Mouse (Mus musculus): ENCODE results near the gene Trak2. TPM values are rescaled to one million over a fixed set of nuclear protein-coding genes. Genes with fewer than 3 reads are reported as not detected.
A peak's percentile ranks its signal among the peaks of the same experiment; 100 is the strongest.
"Not testable (repeated sequence)": the region's sequence is repeated elsewhere in the genome, so short reads cannot be mapped to it uniquely, and the experiment has no call there.

Gene Trak2
- polyA plus RNA-seq, 1 experiment, result 13.0 TPM

- H3K4me1 ChIP-seq (ENCODE audit: control insufficient read depth, insufficient read depth, insufficient read length, low read length), result peaks cover 12% of the 10 kb centered on the region; the same call in 1 of the 2 replicates
- no peaks in the 10 kb centered on the region for H3K36me3 ChIP-seq (ENCODE audit: control insufficient read depth, insufficient read depth, low read length)
- peak overlapping the region; percentile 64 for H3K27ac ChIP-seq (ENCODE audit: insufficient read depth, low read depth, low read length)
- no peaks in the 10 kb centered on the region for H3K27me3 ChIP-seq (ENCODE audit: control insufficient read depth, insufficient read depth, low read length)
- WGBS, result 72% methylated on average over 5 of the region's 5 CpGs
- no peak for TF ChIP-seq CTCF (IDR thresholded peaks at IDR 0.05; ENCODE audit: extremely low read depth, insufficient read length, insufficient replicate concordance, low read depth, low read length)
- no peak for TF ChIP-seq POLR2A (IDR thresholded peaks at IDR 0.05; ENCODE audit: low read depth, low read length)
- no peak overlapping the region for H3K4me3 ChIP-seq (ENCODE audit: low read depth, low read length)
Measured at GRCm38 (mm10) chr1:58889826-58890546, 83.2 kb downstream of the Trak2 start.

GRCm38 (mm10) chr1:58885646-58886045 is 87.6 kb downstream of the Trak2 start:
- Histone ChIP-seq H3K4me3 (ENCODE audit: low read depth, low read length) (no peak overlapping the region), H3K27me3 (ENCODE audit: control insufficient read depth, insufficient read depth, low read length) (no peaks in the 10 kb centered on the region), H3K27ac (ENCODE audit: insufficient read depth, low read depth, low read length) (no peak overlapping the region), H3K4me1 (ENCODE audit: control insufficient read depth, insufficient read depth, insufficient read length, low read length) (peaks cover 6% of the 10 kb centered on the region; the same call in 1 of the 2 replicates), H3K36me3 (ENCODE audit: control insufficient read depth, insufficient read depth, low read length) (no peaks in the 10 kb centered on the region)
- WGBS, result 85% methylated on average over 4 of the region's 4 CpGs
- no peak for TF ChIP-seq CTCF (IDR thresholded peaks at IDR 0.05; ENCODE audit: extremely low read depth, insufficient read length, insufficient replicate concordance, low read depth, low read length)

GRCm38 (mm10) chr1:58883279-58883678 is 90.0 kb downstream of the Trak2 start:
- 88% methylated on average over 9 of the region's 9 CpGs for WGBS

GRCm38 (mm10) chr1:58879291-58879690 is 93.9 kb downstream of the Trak2 start:
- H3K4me3 ChIP-seq (ENCODE audit: low read depth, low read length); H3K27ac ChIP-seq (ENCODE audit: insufficient read depth, low read depth, low read length); H3K27me3 ChIP-seq (ENCODE audit: control insufficient read depth, insufficient read depth, low read length); H3K4me1 ChIP-seq (ENCODE audit: control insufficient read depth, insufficient read depth, insufficient read length, low read length); H3K36me3 ChIP-seq (ENCODE audit: control insufficient read depth, insufficient read depth, low read length): not testable (repeated sequence)
- 93% methylated on average over 2 of the region's 2 CpGs for WGBS

More at GRCm38 (mm10) chr1:58883279-58883678, 90.0 kb downstream of the Trak2 start:
- not testable (repeated sequence) for H3K4me3 ChIP-seq (ENCODE audit: low read depth, low read length); H3K27me3 ChIP-seq (ENCODE audit: control insufficient read depth, insufficient read depth, low read length); H3K36me3 ChIP-seq (ENCODE audit: control insufficient read depth, insufficient read depth, low read length); H3K27ac ChIP-seq (ENCODE audit: insufficient read depth, low read depth, low read length); H3K4me1 ChIP-seq (ENCODE audit: control insufficient read depth, insufficient read depth, insufficient read length, low read length)

GRCm38 (mm10) chr1:58876500-58876899 is 96.7 kb downstream of the Trak2 start:
- not testable (repeated sequence) for H3K36me3 ChIP-seq (ENCODE audit: control insufficient read depth, insufficient read depth, low read length); H3K27ac ChIP-seq (ENCODE audit: insufficient read depth, low read depth, low read length); H3K27me3 ChIP-seq (ENCODE audit: control insufficient read depth, insufficient read depth, low read length); H3K4me3 ChIP-seq (ENCODE audit: low read depth, low read length); H3K4me1 ChIP-seq (ENCODE audit: control insufficient read depth, insufficient read depth, insufficient read length, low read length)
- 71% methylated on average over 4 of the region's 4 CpGs for whole genome bisulfite sequencing

GRCm38 (mm10) chr1:58860586-58860985 is 112.6 kb downstream of the Trak2 start:
- not testable (repeated sequence) for H3K4me1 ChIP-seq (ENCODE audit: control insufficient read depth, insufficient read depth, insufficient read length, low read length); H3K36me3 ChIP-seq (ENCODE audit: control insufficient read depth, insufficient read depth, low read length); H3K27ac ChIP-seq (ENCODE audit: insufficient read depth, low read depth, low read length); H3K27me3 ChIP-seq (ENCODE audit: control insufficient read depth, insufficient read depth, low read length); H3K4me3 ChIP-seq (ENCODE audit: low read depth, low read length)
- WGBS, result 24% methylated on average over 3 of the region's 3 CpGs

- not testable (repeated sequence) for H3K4me3 ChIP-seq (ENCODE audit: low read depth, low read length); H3K36me3 ChIP-seq (ENCODE audit: control insufficient read depth, insufficient read depth, low read length); H3K4me1 ChIP-seq (ENCODE audit: control insufficient read depth, insufficient read depth, insufficient read length, low read length); H3K27me3 ChIP-seq (ENCODE audit: control insufficient read depth, insufficient read depth, low read length)
- 21% methylated on average over 13 of the region's 13 CpGs for whole genome bisulfite sequencing
- H3K27ac ChIP-seq (ENCODE audit: insufficient read depth, low read depth, low read length), result peak overlapping the region; percentile 23; the same call in 1 of the 2 replicates
Measured at GRCm38 (mm10) chr1:58859738-58860365, 113.4 kb downstream of the Trak2 start.

- not testable (repeated sequence) for H3K27ac ChIP-seq (ENCODE audit: insufficient read depth, low read depth, low read length); H3K27me3 ChIP-seq (ENCODE audit: control insufficient read depth, insufficient read depth, low read length); H3K4me3 ChIP-seq (ENCODE audit: low read depth, low read length); H3K36me3 ChIP-seq (ENCODE audit: control insufficient read depth, insufficient read depth, low read length); H3K4me1 ChIP-seq (ENCODE audit: control insufficient read depth, insufficient read depth, insufficient read length, low read length)
- WGBS, result 65% methylated on average over 4 of the region's 4 CpGs
Measured at GRCm38 (mm10) chr1:58859131-58859530, 114.1 kb downstream of the Trak2 start.

GRCm38 (mm10) chr1:58856811-58857210 is 116.4 kb downstream of the Trak2 start:
- not testable (repeated sequence) for H3K27ac ChIP-seq (ENCODE audit: insufficient read depth, low read depth, low read length); H3K4me1 ChIP-seq (ENCODE audit: control insufficient read depth, insufficient read depth, insufficient read length, low read length); H3K4me3 ChIP-seq (ENCODE audit: low read depth, low read length); H3K36me3 ChIP-seq (ENCODE audit: control insufficient read depth, insufficient read depth, low read length); H3K27me3 ChIP-seq (ENCODE audit: control insufficient read depth, insufficient read depth, low read length)
- 35% methylated on average over 3 of the region's 3 CpGs for WGBS
